Mouse (Mus musculus) brain, embryonic 14.5 days (tissue): ENCODE results near the gene Snhg11. TPM values are rescaled to one million over a fixed set of nuclear protein-coding genes. Genes with fewer than 3 reads are reported as not detected.
"Not testable (repeated sequence)": the region's sequence is repeated elsewhere in the genome, so short reads cannot be mapped to it uniquely, and the experiment has no call there.

Source experiments
- DNase-seq: peaks from one replicate; pipeline ENCODE4 v3.0.0-alpha.2; 2011; ENCODE audit warnings: low read depth
- CTCF ChIP-seq: fragments of 200-500 bp; IDR thresholded peaks from 2 replicates; pipeline ENCODE4 v1.5.1; 2012; ENCODE audit warnings: inconsistent platforms, mild to moderate bottlenecking, moderate library complexity, borderline replicate concordance; ENCODE audit not compliant: insufficient read depth, insufficient read length; ENCODE audit errors: extremely low read depth
- POLR2A ChIP-seq: fragments of 200-500 bp; IDR thresholded peaks from 2 replicates; pipeline ENCODE4 v1.6.1; 2012; ENCODE audit warnings: mild to moderate bottlenecking, inconsistent platforms, borderline replicate concordance; ENCODE audit not compliant: poor library complexity, insufficient read depth, insufficient read length, severe bottlenecking; ENCODE audit errors: extremely low read depth
- polyA plus RNA-seq: library from polyadenylated mRNA; depleted of rRNA; stranded (reverse); fragments of >200 nt; gene quantifications from 2 replicates; pipeline ENCODE4 v1.2.3, GENCODE M21; 2012

Gene Snhg11
- polyA plus RNA-seq, 1 experiment = 652 TPM

GRCm38 (mm10) chr2:158373061-158373460 lies 2.4 kb upstream of the Snhg11 start:
- DNase-seq = peak; percentile 6
- no peak for TF ChIP-seq CTCF
- no peak for TF ChIP-seq POLR2A

- TF ChIP-seq POLR2A = no peak
- no peak for TF ChIP-seq CTCF
These were observed 1.9 kb upstream of the Snhg11 start for GRCm38 (mm10) chr2:158373516-158373915.

GRCm38 (mm10) chr2:158376123-158376687 lies 767 bp downstream of the Snhg11 start:
- peak; percentile 18 for DNase-seq
- TF ChIP-seq POLR2A (no peak), CTCF (no peak)

More at GRCm38 (mm10) chr2:158373516-158373915, 1.9 kb upstream of the Snhg11 start:
- DNase-seq = no peak

- TF ChIP-seq CTCF (no peak), POLR2A (no peak)
- no peak for DNase-seq
These were observed 1.4 kb downstream of the Snhg11 start for GRCm38 (mm10) chr2:158376798-158377197.

GRCm38 (mm10) chr2:158377811-158378210 lies 2.4 kb downstream of the Snhg11 start:
- DNase-seq = no peak
- TF ChIP-seq POLR2A (no peak), CTCF (no peak)

GRCm38 (mm10) chr2:158379354-158380078 lies 4.1 kb downstream of the Snhg11 start:
- DNase-seq = peak; percentile 94
- TF ChIP-seq CTCF (peak; percentile 87), POLR2A (no peak)

- DNase-seq = no peak
- TF ChIP-seq POLR2A (no peak), CTCF (no peak)
These were observed 10.6 kb downstream of the Snhg11 start for GRCm38 (mm10) chr2:158386072-158386471.

- DNase-seq = no peak
- TF ChIP-seq POLR2A = no peak
- no peak for TF ChIP-seq CTCF
These were observed 14.0 kb downstream of the Snhg11 start for GRCm38 (mm10) chr2:158389421-158389820.

- DNase-seq = no peak
- no peak for TF ChIP-seq CTCF
- no peak for TF ChIP-seq POLR2A
These were observed 20.9 kb downstream of the Snhg11 start for GRCm38 (mm10) chr2:158396369-158396768.

- not testable (repeated sequence) for DNase-seq
These were observed 21.7 kb downstream of the Snhg11 start for GRCm38 (mm10) chr2:158397140-158397539.

GRCm38 (mm10) chr2:158402915-158403314 lies 27.5 kb downstream of the Snhg11 start:
- no peak for DNase-seq
- TF ChIP-seq CTCF = no peak
- no peak for TF ChIP-seq POLR2A

GRCm38 (mm10) chr2:158408997-158409594 lies 33.7 kb downstream of the Snhg11 start:
- peak; percentile 1 for DNase-seq
- TF ChIP-seq POLR2A = no peak
- no peak for TF ChIP-seq CTCF
